In the genomic region with DNA sequence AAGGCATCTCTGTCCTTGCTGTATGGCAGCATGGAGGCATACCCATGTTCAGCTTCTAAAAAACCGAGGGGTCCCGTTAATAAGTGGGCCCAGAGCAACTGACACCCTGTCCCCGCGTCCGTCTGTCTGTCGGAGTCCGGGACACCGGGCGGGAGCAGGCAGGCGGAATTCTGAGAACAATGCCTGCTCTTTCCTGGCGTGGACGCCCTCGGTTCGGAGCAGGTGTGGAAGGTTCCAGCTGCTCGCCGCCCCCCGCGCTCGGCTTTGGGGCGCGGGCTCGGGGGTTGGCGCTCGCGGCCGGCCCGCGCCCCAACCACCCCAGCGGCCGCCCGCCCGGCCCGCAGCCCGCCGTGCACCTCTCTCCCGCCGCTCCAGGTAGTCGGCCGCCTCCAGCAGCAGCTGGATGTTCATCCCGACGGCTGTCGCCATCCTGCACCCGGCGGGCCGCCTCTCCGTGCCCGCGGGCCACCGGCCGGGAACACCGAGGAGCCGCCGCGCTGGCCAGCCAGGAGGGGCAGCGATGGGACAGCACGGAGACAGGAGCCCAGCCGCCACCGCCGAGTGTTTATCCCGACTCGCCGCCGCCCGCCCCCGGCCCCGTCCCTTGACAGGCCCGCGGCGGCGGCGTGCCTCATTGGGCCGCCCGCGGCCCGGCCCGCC, we compare ENCODE assay signal across 8 mouse cellular contexts. TPM values are rescaled to one million over a fixed set of nuclear protein-coding genes. Genes with fewer than 3 reads are reported as not detected.
A peak's percentile ranks its signal among the peaks of the same experiment; 100 is the strongest.
DNase-seq lines count a peak whose midpoint lies in the region; ATAC-seq and TF ChIP-seq lines count a peak whose summit lies in the region.

TSS of gene Mxd1 (minus strand) at position 582 of the 660 bp plus-strand sequence.

- ATAC-seq in heart, embryonic 13.5 days (ENCODE audit: extremely low read depth, insufficient number of reproducible peaks, low FRiP score, low TSS enrichment) = peak; percentile 1
- ATAC-seq in hindbrain, embryonic 16.5 days = no peak
- 0 out of 2 replicates have a peak, but pooled peaks have one; percentile 1 for ATAC-seq in liver, embryonic 13.5 days (ENCODE audit: low read depth)
- ATAC-seq in stomach, embryonic 14.5 days (ENCODE audit: insufficient number of reproducible peaks, insufficient read depth, low FRiP score, low read depth) = no peak

- H3K9me3 ChIP-seq in heart, embryonic 13.5 days = no peaks in the 10 kb centered on the region
- no peaks in the 10 kb centered on the region for H3K9me3 ChIP-seq in hindbrain, embryonic 16.5 days (ENCODE audit: control insufficient read depth, low read length)
- H3K9me3 ChIP-seq in liver, embryonic 13.5 days (replicated peaks) = no peaks in the 10 kb centered on the region
- no peaks in the 10 kb centered on the region for H3K9me3 ChIP-seq in stomach, embryonic 14.5 days (ENCODE audit: control insufficient read depth, low read depth, low read length)

- H3K79me3 ChIP-seq in C2C12 (ENCODE audit: low read depth) = no peaks in the 10 kb centered on the region

- H3K79me2 ChIP-seq in C2C12 (ENCODE audit: control insufficient read depth, insufficient read depth) = no peaks in the 10 kb centered on the region

- peak within 1 kb of the TSS; percentile 91 for H3K4me2 ChIP-seq in heart, embryonic 13.5 days
- H3K4me2 ChIP-seq in hindbrain, embryonic 16.5 days (ENCODE audit: low read length) = peak within 1 kb of the TSS; percentile 93
- peak within 1 kb of the TSS; percentile 79 for H3K4me2 ChIP-seq in liver, embryonic 13.5 days
- peak within 1 kb of the TSS; percentile 84 for H3K4me2 ChIP-seq in stomach, embryonic 14.5 days (replicated peaks; ENCODE audit: low read depth, low read length)

- peak within 1 kb of the TSS; percentile 76 for H3K27ac ChIP-seq in heart, embryonic 13.5 days (replicated peaks)
- peak within 1 kb of the TSS; percentile 53 for H3K27ac ChIP-seq in brown adipose tissue, adult 24 weeks (replicated peaks; ENCODE audit: low read depth, low read length)
- H3K27ac ChIP-seq in hindbrain, embryonic 16.5 days (ENCODE audit: low read depth, low read length) = peak within 1 kb of the TSS; percentile 71
- H3K27ac ChIP-seq in liver, embryonic 13.5 days = peak within 1 kb of the TSS; percentile 91
- H3K27ac ChIP-seq in stomach, embryonic 14.5 days (ENCODE audit: low read length) = 0 out of 2 replicates have a peak within 1 kb of the TSS, but pooled peaks have one; percentile 44

- under 1% methylated on average over 71 of the region's 76 CpGs for WGBS in heart, embryonic 13.5 days
- under 1% methylated on average over 41 of the region's 76 CpGs for whole genome bisulfite sequencing in hindbrain, embryonic 16.5 days
- WGBS in liver, embryonic 13.5 days (ENCODE audit: insufficient replicate concordance) = under 1% methylated on average over 69 of the region's 76 CpGs
- WGBS in stomach, embryonic 14.5 days = under 1% methylated on average over 74 of the region's 76 CpGs

- TF ChIP-seq CTCF in C2C12 (IDR thresholded peaks at IDR 0.05; ENCODE audit: control insufficient read depth, insufficient read depth, insufficient read length) = no peak

- peak within 1 kb of the TSS; percentile 64 for H3ac ChIP-seq in C2C12 (ENCODE audit: control insufficient read depth, insufficient read length, low read depth)

- H3K4me3 ChIP-seq in heart, embryonic 13.5 days = peak within 1 kb of the TSS; percentile 93
- peak within 1 kb of the TSS; percentile 56 for H3K4me3 ChIP-seq in C2C12 (ENCODE audit: insufficient read depth, poor library complexity, severe bottlenecking)
- peak within 1 kb of the TSS; percentile 94 for H3K4me3 ChIP-seq in brown adipose tissue, adult 24 weeks (ENCODE audit: insufficient read depth, low read depth, low read length)
- H3K4me3 ChIP-seq in hindbrain, embryonic 16.5 days (ENCODE audit: low read length) = peak within 1 kb of the TSS; percentile 97
- H3K4me3 ChIP-seq in liver, embryonic 13.5 days (replicated peaks) = peak within 1 kb of the TSS; percentile 93
- peak within 1 kb of the TSS; percentile 82 for H3K4me3 ChIP-seq in stomach, embryonic 14.5 days (ENCODE audit: low read depth, low read length)

- peaks cover 50% of the 10 kb centered on the region for H3K36me3 ChIP-seq in heart, embryonic 13.5 days
- H3K36me3 ChIP-seq in C2C12 (ENCODE audit: control insufficient read depth, insufficient read depth) = peaks cover 13% of the 10 kb centered on the region
- H3K36me3 ChIP-seq in hindbrain, embryonic 16.5 days (ENCODE audit: control insufficient read depth, insufficient read depth, low read length) = no peaks in the 10 kb centered on the region; the same call in 1 of the 2 replicates
- peaks cover 54% of the 10 kb centered on the region for H3K36me3 ChIP-seq in liver, embryonic 13.5 days
- H3K36me3 ChIP-seq in stomach, embryonic 14.5 days (ENCODE audit: control insufficient read depth, insufficient read depth, low read length) = peaks cover 18% of the 10 kb centered on the region

- DNase-seq in heart, postnatal 4 days = no peak
- peak; percentile 22 for DNase-seq in liver, embryonic 13.5 days
- no peak for DNase-seq in ovary, postnatal 10 days (ENCODE audit: low spot score)

- H3K4me1 ChIP-seq in heart, embryonic 13.5 days = peaks cover 19% of the 10 kb centered on the region
- 0 out of 2 replicates have a peak, but pooled peaks cover 2% of the 10 kb centered on the region for H3K4me1 ChIP-seq in brown adipose tissue, adult 24 weeks (ENCODE audit: control insufficient read depth, insufficient read depth, insufficient read length, low read length)
- H3K4me1 ChIP-seq in hindbrain, embryonic 16.5 days (ENCODE audit: control insufficient read depth, insufficient read depth, low read depth, low read length) = peaks cover 24% of the 10 kb centered on the region
- H3K4me1 ChIP-seq in liver, embryonic 13.5 days (replicated peaks) = peaks cover 56% of the 10 kb centered on the region
- peaks cover 7% of the 10 kb centered on the region for H3K4me1 ChIP-seq in stomach, embryonic 14.5 days (ENCODE audit: control insufficient read depth, insufficient read depth, low read length)

- no peaks in the 10 kb centered on the region for H3K27me3 ChIP-seq in heart, embryonic 13.5 days (replicated peaks)
- H3K27me3 ChIP-seq in C2C12 (ENCODE audit: control insufficient read depth, insufficient read depth, insufficient read length) = no peaks in the 10 kb centered on the region
- H3K27me3 ChIP-seq in hindbrain, embryonic 16.5 days (replicated peaks; ENCODE audit: control insufficient read depth, insufficient read depth, low read length) = no peaks in the 10 kb centered on the region
- H3K27me3 ChIP-seq in liver, embryonic 13.5 days = no peaks in the 10 kb centered on the region
- no peaks in the 10 kb centered on the region for H3K27me3 ChIP-seq in stomach, embryonic 14.5 days (ENCODE audit: control insufficient read depth, insufficient read depth, low read length)

- peak within 1 kb of the TSS; percentile 93 for H3K9ac ChIP-seq in heart, embryonic 13.5 days
- peak within 1 kb of the TSS; percentile 92 for H3K9ac ChIP-seq in hindbrain, embryonic 16.5 days (ENCODE audit: low read depth, low read length)
- H3K9ac ChIP-seq in liver, embryonic 13.5 days = peak within 1 kb of the TSS; percentile 96
- peak within 1 kb of the TSS; percentile 69 for H3K9ac ChIP-seq in stomach, embryonic 14.5 days (replicated peaks; ENCODE audit: low read depth, low read length)

TF ChIP-seq in C2C12, 6 proteins besides CTCF, POLR2A, EP300 and RAD21:
- TF ChIP-seq MYOG (IDR thresholded peaks at IDR 0.05; ENCODE audit: control insufficient read depth, extremely low read depth, insufficient read length) (no peak), CEBPB (IDR thresholded peaks at IDR 0.05; ENCODE audit: low read depth) (no peak), MYOD1 (IDR thresholded peaks at IDR 0.05; ENCODE audit: control insufficient read depth, insufficient read length, low read depth) (no peak), FOSL1 (IDR thresholded peaks at IDR 0.05; ENCODE audit: insufficient read depth, low read length, poor library complexity, severe bottlenecking) (no peak), MAX (IDR thresholded peaks at IDR 0.05) (no peak), USF1 (IDR thresholded peaks at IDR 0.05; ENCODE audit: low read depth) (no peak)

RNA-seq across cellular contexts. Expression of gene Mxd1, which starts in this region (rescaled TPM):
- 8.5 and 10.0 TPM in 2 replicates for polyA plus RNA-seq in heart, embryonic 13.5 days (2015; fragmentation: Nextera tagmentation; extraction: Ambion mirVana)
- total RNA-seq in heart, postnatal 4 days (2021) = 1 to 10 TPM; 4.0 to 4.3 TPM
- 1.1 TPM for polyA plus RNA-seq in C2C12 (2012; fragmentation: generic; extraction: Trizol)
- 3.4 and 4.9 TPM in 2 replicates for polyA plus RNA-seq in brown adipose tissue, adult 24 weeks (2012; ENCODE audit: insufficient read depth, insufficient read length, missing spikeins)
- 16.1 and 19.1 TPM in 2 replicates for polyA plus RNA-seq in hindbrain, embryonic 16.5 days (2015; fragmentation: Nextera tagmentation; extraction: Ambion mirVana)
- polyA plus RNA-seq in liver, embryonic 13.5 days (2015; fragmentation: Nextera tagmentation; extraction: Ambion mirVana) = 32.9 and 38.7 TPM in 2 replicates
- polyA plus RNA-seq in stomach, embryonic 14.5 days (2014; fragmentation: Nextera tagmentation; extraction: Ambion mirVana) = 10.8 and 10.9 TPM in 2 replicates

Comparison
In these comparisons a context has a peak if more than half of its experiments do, and no peak if none do; other contexts are left out.
1. ATAC-seq: peak in heart, embryonic 13.5 days (single experiment) and liver, embryonic 13.5 days (single experiment); none in hindbrain, embryonic 16.5 days (single experiment) and stomach, embryonic 14.5 days (single experiment).
2. Peak in every context shown above with its lines, with median percentiles within 50 percentile points of each other: H3K27ac ChIP-seq, H3K4me2 ChIP-seq, H3K4me3 ChIP-seq and H3K9ac ChIP-seq.